Mouse (Mus musculus) heart, adult 2 months (tissue): ENCODE measurements at regions not wholly inside any gene's neighbourhood (a gene's known extent, or its start where the extent isn't known, plus 50 kb on each side); places are given as distances from the start of the nearest gene placed in this dataset.

Source experiments
- DNase-seq, 2 experiments: peaks; one replicate each; pipeline ENCODE4 v3.0.0; 2021
- H3K27ac ChIP-seq: fragments of 200-600 bp; 2 replicates; pipeline ENCODE4 v1.8.1; 2022
- H3K27me3 ChIP-seq: fragments of 200-500 bp; 2 replicates; pipeline ENCODE4 v1.6.1; 2012; ENCODE audit warnings: mild to moderate bottlenecking, low read length, inconsistent platforms, mixed read lengths; ENCODE audit not compliant: control insufficient read depth, insufficient read depth
- H3K36me3 ChIP-seq: fragments of 200-500 bp; 2 replicates; pipeline ENCODE4 v1.6.1; 2012; ENCODE audit warnings: low read length, inconsistent platforms; ENCODE audit not compliant: control insufficient read depth, insufficient read depth
- H3K4me1 ChIP-seq: fragments of 200-500 bp; 2 replicates; pipeline ENCODE4 v1.6.1; 2011; ENCODE audit warnings: low read length; ENCODE audit not compliant: control insufficient read depth, insufficient read depth
- H3K4me3 ChIP-seq: fragments of 200-600 bp; 2 replicates; pipeline ENCODE4 v1.8.1; 2022
- H3K79me2 ChIP-seq: fragments of 200-500 bp; replicated peaks from 2 replicates; pipeline ENCODE4 v1.6.1; 2012; ENCODE audit warnings: mild to moderate bottlenecking, inconsistent platforms, low read length, moderate library complexity, mixed read lengths; ENCODE audit not compliant: control insufficient read depth, insufficient read depth
- H3K9ac ChIP-seq: fragments of 200-500 bp; 2 replicates; pipeline ENCODE4 v1.6.1; 2012; ENCODE audit warnings: low read depth, mild to moderate bottlenecking, control low read depth, inconsistent platforms, low read length, mixed read lengths
- CTCF ChIP-seq: fragments of 200-600 bp; IDR thresholded peaks from 2 replicates; pipeline ENCODE4 v1.8.1; 2022; ENCODE audit warnings: antibody characterized with exemption, mild to moderate bottlenecking, moderate library complexity
- EP300 ChIP-seq: fragments of 200-500 bp; IDR thresholded peaks from 2 replicates; pipeline ENCODE4 v1.6.1; 2011; ENCODE audit warnings: low read depth, low read length, control low read depth; ENCODE audit not compliant: insufficient read depth
- POLR2A ChIP-seq: fragments of 200-500 bp; IDR thresholded peaks from 2 replicates; pipeline ENCODE4 v1.6.1; 2011; ENCODE audit warnings: mild to moderate bottlenecking, low read depth, low read length, control low read depth; ENCODE audit not compliant: insufficient read depth
- WGBS: fragments of 180-500 bp; shearing (Covaris S2); methylation state at CpG from one replicate; pipeline ENCODE4 v1.1.7; 2018; 5-methylcytosine and 5-hydroxymethylcytosine counted together
- intact Hi-C: fragments of 180-260 bp; cut with DNase I; formaldehyde crosslinking; loops from one replicate; pipeline ENCODE4 v1.15.1; 2025

DNA sequence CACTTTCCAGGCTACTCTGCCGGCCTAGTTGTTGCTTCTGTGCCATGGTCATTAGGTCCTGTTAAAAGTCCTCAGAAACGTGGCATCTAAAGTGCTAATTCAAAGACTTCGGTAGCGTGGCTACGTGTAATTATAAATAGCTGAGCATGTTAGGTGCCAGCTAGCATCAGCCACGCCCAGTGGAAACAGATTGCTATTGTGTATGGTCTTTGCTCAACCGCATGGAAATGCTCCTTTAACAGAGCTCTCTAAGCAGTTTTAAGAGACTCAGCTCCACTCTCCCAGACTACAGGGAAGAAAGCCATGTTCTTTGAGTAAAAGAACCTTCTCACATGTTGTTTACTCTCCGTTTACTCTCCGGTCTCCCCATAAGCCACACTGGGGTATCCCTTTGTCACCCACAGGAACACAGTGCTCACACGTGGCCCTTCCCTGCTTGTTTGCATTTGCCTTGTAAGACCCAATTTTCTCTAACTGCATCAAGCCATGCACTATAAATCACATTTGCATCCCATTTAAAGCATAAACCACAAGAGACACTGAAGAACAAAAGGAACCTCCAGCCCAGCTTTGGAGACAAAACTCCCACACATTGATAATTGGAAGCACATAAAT lies 311.7 kb downstream of the Fgf10 start:
- DNase-seq = no peak
- Histone ChIP-seq H3K9ac (no peak overlapping the region), H3K4me3 (no peak overlapping the region), H3K27me3 (no peaks in the 10 kb centered on the region), H3K27ac (no peak overlapping the region), H3K36me3 (no peaks in the 10 kb centered on the region), H3K4me1 (no peaks in the 10 kb centered on the region), H3K79me2 (no peaks in the 10 kb centered on the region)
- 72% methylated on average over 10 of the region's 10 CpGs for WGBS
- intact Hi-C loops = no loop called here
- TF ChIP-seq CTCF (no peak), POLR2A (no peak), EP300 (no peak)

- Histone ChIP-seq H3K27ac (no peak overlapping the region), H3K79me2 (no peaks in the 10 kb centered on the region), H3K4me3 (no peak overlapping the region), H3K27me3 (no peaks in the 10 kb centered on the region), H3K9ac (no peak overlapping the region), H3K4me1 (no peaks in the 10 kb centered on the region), H3K36me3 (no peaks in the 10 kb centered on the region)
- TF ChIP-seq EP300 (no peak), POLR2A (no peak), CTCF (no peak)
- no peak for DNase-seq
- intact Hi-C loops = no loop called here
- 85% methylated on average over 1 of the region's 1 CpGs for WGBS
Measured at GRCm38 (mm10) chr13:118985285-118985684, 315.7 kb downstream of the Fgf10 start.

DNA sequence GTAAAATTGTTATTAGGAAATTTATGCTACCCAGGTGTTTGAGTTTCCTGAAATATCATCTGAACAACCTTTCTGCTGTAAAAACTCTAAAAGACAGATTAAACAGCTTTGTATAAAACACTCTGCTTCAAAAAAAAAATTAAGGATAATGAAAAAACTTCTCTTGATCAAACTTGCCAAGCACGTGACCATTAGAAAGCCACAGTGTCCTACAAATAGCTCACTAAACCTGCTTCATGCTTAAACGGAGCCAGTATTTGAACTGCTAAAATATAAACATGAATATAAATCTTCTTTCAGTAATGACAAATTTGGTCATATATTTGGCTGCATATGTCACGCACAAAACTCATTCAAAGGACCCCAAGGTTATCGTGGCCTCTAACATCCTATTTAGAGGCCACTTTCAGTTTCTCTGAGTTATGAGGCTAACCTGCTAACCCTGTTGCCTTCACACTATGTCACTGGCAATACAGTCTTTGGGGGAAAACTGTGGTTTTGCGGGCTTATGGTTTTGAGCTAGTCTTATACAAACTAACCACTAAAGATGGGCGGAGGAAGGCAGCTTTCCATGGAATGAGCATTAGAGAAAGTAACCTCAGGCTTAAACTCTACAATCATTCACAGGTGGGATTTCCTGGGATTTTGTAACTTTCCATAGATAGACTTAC lies 355.8 kb downstream of the Fgf10 start:
- no peak for DNase-seq
- Histone ChIP-seq H3K4me3 (no peak overlapping the region), H3K4me1 (no peaks in the 10 kb centered on the region), H3K27me3 (no peaks in the 10 kb centered on the region), H3K9ac (no peak overlapping the region), H3K79me2 (no peaks in the 10 kb centered on the region), H3K36me3 (no peaks in the 10 kb centered on the region), H3K27ac (no peak overlapping the region)
- intact Hi-C loops = no loop called here
- TF ChIP-seq CTCF = no peak
- no peak for TF ChIP-seq POLR2A
- no peak for TF ChIP-seq EP300
- WGBS = 85% methylated on average over 6 of the region's 6 CpGs

GRCm38 (mm10) chr13:119039616-119040015 lies 370.0 kb downstream of the Fgf10 start:
- no peaks in the 10 kb centered on the region for H3K36me3 ChIP-seq
- H3K27ac ChIP-seq = no peak overlapping the region
- H3K9ac ChIP-seq = no peak overlapping the region
- no peaks in the 10 kb centered on the region for H3K27me3 ChIP-seq
- no peaks in the 10 kb centered on the region for H3K4me1 ChIP-seq
- no peak overlapping the region for H3K4me3 ChIP-seq
- no peak for DNase-seq
- intact Hi-C loops = no loop called here
- no peak for TF ChIP-seq EP300
- TF ChIP-seq POLR2A = no peak
- no peak for TF ChIP-seq CTCF
- H3K79me2 ChIP-seq = no peaks in the 10 kb centered on the region
- 78% methylated on average over 1 of the region's 1 CpGs for WGBS

- Histone ChIP-seq H3K36me3 (no peaks in the 10 kb centered on the region), H3K9ac (no peak overlapping the region), H3K27me3 (no peaks in the 10 kb centered on the region), H3K79me2 (no peaks in the 10 kb centered on the region), H3K4me3 (no peak overlapping the region), H3K27ac (no peak overlapping the region), H3K4me1 (no peaks in the 10 kb centered on the region)
- DNase-seq = no peak
- intact Hi-C loops = no loop called here
- 55% methylated on average over 1 of the region's 1 CpGs for WGBS
- TF ChIP-seq CTCF = no peak
- TF ChIP-seq EP300 = no peak
- no peak for TF ChIP-seq POLR2A
Measured at GRCm38 (mm10) chr13:119045112-119045511, 375.5 kb downstream of the Fgf10 start.

DNA sequence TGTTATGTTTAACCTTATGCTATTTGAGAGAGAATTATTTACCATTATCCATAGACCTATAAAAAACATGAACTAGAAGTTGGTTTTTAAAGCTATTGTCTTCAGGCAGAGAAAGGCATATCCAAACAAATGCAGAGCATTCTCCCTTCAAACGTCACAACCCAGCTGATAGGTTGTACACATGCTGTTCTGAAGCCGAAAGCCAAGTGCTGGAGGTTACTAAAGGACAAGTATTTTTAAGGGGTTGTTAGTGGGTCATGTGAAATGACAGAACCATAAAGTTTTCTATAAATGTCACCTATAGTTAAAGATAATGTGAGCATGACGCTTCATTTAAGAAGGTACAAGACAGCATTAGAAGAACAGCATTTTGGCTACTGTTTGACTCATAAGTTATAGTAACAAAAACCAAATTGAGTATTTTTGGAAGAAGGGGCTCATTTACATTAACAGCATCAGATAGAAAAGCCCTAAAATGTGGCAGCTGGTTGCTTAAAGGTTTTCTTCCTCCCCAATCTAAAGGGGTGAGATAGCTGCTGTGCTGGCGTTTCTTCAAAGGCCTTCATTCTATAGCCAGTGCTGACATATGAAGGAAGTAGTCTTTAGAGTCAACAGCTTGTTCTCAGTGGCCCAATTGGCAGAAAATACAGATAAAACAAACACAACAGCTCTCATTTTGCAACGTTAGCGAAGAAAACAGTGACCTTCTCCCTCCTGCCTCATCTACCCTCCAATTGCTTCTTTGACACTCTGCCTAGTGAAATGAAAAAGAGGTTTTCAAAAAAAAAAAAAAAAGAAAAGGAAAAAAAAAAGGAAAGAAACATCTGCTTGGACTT lies 359.4 kb upstream of the Paip1 start:
- peaks cover 2% of the 10 kb centered on the region; the same call in 1 of the 2 replicates for H3K36me3 ChIP-seq
- no peaks in the 10 kb centered on the region for H3K79me2 ChIP-seq
- no peak overlapping the region for H3K4me3 ChIP-seq
- TF ChIP-seq POLR2A (no peak), CTCF (no peak), EP300 (no peak)
- intact Hi-C loops = no loop called here
- no peak overlapping the region for H3K27ac ChIP-seq
- DNase-seq = no peak
- H3K27me3 ChIP-seq = no peaks in the 10 kb centered on the region
- no peak overlapping the region for H3K9ac ChIP-seq
- no peaks in the 10 kb centered on the region for H3K4me1 ChIP-seq
- WGBS = 47% methylated on average over 6 of the region's 6 CpGs
